ENCODE assay signal across 9 mouse cellular contexts in genomic region chr15:97744930-97745329, GRCm38 (mm10). TPM values are rescaled to one million over a fixed set of nuclear protein-coding genes. Genes with fewer than 3 reads are reported as not detected.
A peak's percentile ranks its signal among the peaks of the same experiment; 100 is the strongest.
DNase-seq lines count a peak whose midpoint lies in the region; ATAC-seq and TF ChIP-seq lines count a peak whose summit lies in the region.
"Had no signal": no experiment of that assay in that cellular context is flagged by ENCODE, and none has a peak within 500 bp of the region (broad histone marks: within the 10 kb centered on the region; RNA-seq: fewer than 3 reads in every experiment).

No protein-coding gene starts in this region.

- no peak overlapping the region for H3K4me3 ChIP-seq in testis, adult 2 months (ENCODE audit: control insufficient read depth, low read depth, low read length)

- TF ChIP-seq POLR2A in testis, adult 2 months (IDR thresholded peaks at IDR 0.05; ENCODE audit: control insufficient read depth, low read depth, low read length): no peak

- peaks cover 11% of the 10 kb centered on the region for H3K4me1 ChIP-seq in testis, adult 2 months (ENCODE audit: control insufficient read depth, insufficient read depth, low read length)

- no peaks in the 10 kb centered on the region for H3K36me3 ChIP-seq in testis, adult 2 months (ENCODE audit: control insufficient read depth, insufficient read depth, low read length)

- H3K27ac ChIP-seq in testis, adult 2 months (ENCODE audit: control insufficient read depth, insufficient read depth, low read depth, low read length): peak overlapping the region; percentile 56
- H3K27ac ChIP-seq: kidney, postnatal 0 days had no signal

- DNase-seq in adrenal gland, postnatal 25 days: peak; percentile 17
- DNase-seq in adrenal gland, adult 2 months: no peak
- DNase-seq in testis, postnatal 14 days (ENCODE audit: low spot score): no peak
- no peak for DNase-seq in cerebellum, postnatal 25 days
- DNase-seq in layer of hippocampus, adult 9-10 months (ENCODE audit: low spot score): no peak
- DNase-seq in right cerebral cortex, postnatal 36 days (ENCODE audit: low spot score in 2 of 2): no peak

- H3K27me3 ChIP-seq in testis, adult 2 months (ENCODE audit: control insufficient read depth, insufficient read depth, low read length): no peaks in the 10 kb centered on the region

- peak; percentile 60 for ATAC-seq in megakaryocyte progenitor cell, adult 5-6 weeks (replicated peaks; ENCODE audit: poor library complexity)

- no peak for TF ChIP-seq CTCF in testis, adult 2 months (IDR thresholded peaks at IDR 0.05; ENCODE audit: control insufficient read depth, insufficient read depth, insufficient replicate concordance, low read depth, low read length)

RNA-seq across cellular contexts. Expression of gene Endou, which starts 13.8 kb away (rescaled TPM):
- 0.71 and 0.82 TPM in 2 replicates for total RNA-seq in adrenal gland, postnatal 25 days (2021)
- under 1 TPM; 0.35 to 0.66 TPM for total RNA-seq in adrenal gland, adult 2 months (2021)
- polyA plus RNA-seq in adrenal gland, adult 2 months (2012; rRNA removed): 0.38 and 0.66 TPM in 2 replicates
- polyA plus RNA-seq in testis, adult 2 months (2012; rRNA removed): 0.89 and 1.1 TPM in 2 replicates
- 0.46 and 0.86 TPM in 2 replicates for total RNA-seq in megakaryocyte progenitor cell, adult 5-6 weeks (2015)
- 1.7 and 2.3 TPM in 2 replicates for total RNA-seq in megakaryocyte progenitor cell, adult 5-6 weeks (2017)

RNA-seq across cellular contexts. Expression of gene Rapgef3, which starts 22.8 kb away (rescaled TPM):
- total RNA-seq in adrenal gland, postnatal 25 days (2021): 16.9 and 26.0 TPM in 2 replicates
- 10 to 100 TPM; 13.4 to 18.6 TPM for total RNA-seq in adrenal gland, adult 2 months (2021)
- 44.5 and 52.6 TPM in 2 replicates for polyA plus RNA-seq in adrenal gland, adult 2 months (2012; rRNA removed)
- polyA plus RNA-seq in testis, adult 2 months (2012; rRNA removed): 16.1 and 16.3 TPM in 2 replicates
- 4.0 and 4.5 TPM in 2 replicates for total RNA-seq in megakaryocyte progenitor cell, adult 5-6 weeks (2015)
- total RNA-seq in megakaryocyte progenitor cell, adult 5-6 weeks (2017): 11.7 and 12.0 TPM in 2 replicates

RNA-seq across cellular contexts. Expression of gene Slc48a1, which starts 33.4 kb away (rescaled TPM):
- 92.4 and 108 TPM in 2 replicates for total RNA-seq in adrenal gland, postnatal 25 days (2021)
- 100 to 1,000 TPM; 116 to 158 TPM for total RNA-seq in adrenal gland, adult 2 months (2021)
- 204 and 217 TPM in 2 replicates for polyA plus RNA-seq in adrenal gland, adult 2 months (2012; rRNA removed)
- 16.3 and 17.0 TPM in 2 replicates for polyA plus RNA-seq in testis, adult 2 months (2012; rRNA removed)
- total RNA-seq in megakaryocyte progenitor cell, adult 5-6 weeks (2015): 83.0 and 94.4 TPM in 2 replicates
- 62.7 and 70.0 TPM in 2 replicates for total RNA-seq in megakaryocyte progenitor cell, adult 5-6 weeks (2017)

RNA-seq across cellular contexts. Expression of gene Rpap3, which starts 39.3 kb away (rescaled TPM):
- 20.1 and 25.4 TPM in 2 replicates for total RNA-seq in adrenal gland, postnatal 25 days (2021)
- 10 to 100 TPM; 14.6 to 22.9 TPM for total RNA-seq in adrenal gland, adult 2 months (2021)
- polyA plus RNA-seq in adrenal gland, adult 2 months (2012; rRNA removed): 1.1 and 1.2 TPM in 2 replicates
- 3.7 and 3.9 TPM in 2 replicates for polyA plus RNA-seq in testis, adult 2 months (2012; rRNA removed)
- 20.7 and 21.9 TPM in 2 replicates for total RNA-seq in megakaryocyte progenitor cell, adult 5-6 weeks (2015)
- 36.0 and 46.6 TPM in 2 replicates for total RNA-seq in megakaryocyte progenitor cell, adult 5-6 weeks (2017)
